In the genomic region with DNA sequence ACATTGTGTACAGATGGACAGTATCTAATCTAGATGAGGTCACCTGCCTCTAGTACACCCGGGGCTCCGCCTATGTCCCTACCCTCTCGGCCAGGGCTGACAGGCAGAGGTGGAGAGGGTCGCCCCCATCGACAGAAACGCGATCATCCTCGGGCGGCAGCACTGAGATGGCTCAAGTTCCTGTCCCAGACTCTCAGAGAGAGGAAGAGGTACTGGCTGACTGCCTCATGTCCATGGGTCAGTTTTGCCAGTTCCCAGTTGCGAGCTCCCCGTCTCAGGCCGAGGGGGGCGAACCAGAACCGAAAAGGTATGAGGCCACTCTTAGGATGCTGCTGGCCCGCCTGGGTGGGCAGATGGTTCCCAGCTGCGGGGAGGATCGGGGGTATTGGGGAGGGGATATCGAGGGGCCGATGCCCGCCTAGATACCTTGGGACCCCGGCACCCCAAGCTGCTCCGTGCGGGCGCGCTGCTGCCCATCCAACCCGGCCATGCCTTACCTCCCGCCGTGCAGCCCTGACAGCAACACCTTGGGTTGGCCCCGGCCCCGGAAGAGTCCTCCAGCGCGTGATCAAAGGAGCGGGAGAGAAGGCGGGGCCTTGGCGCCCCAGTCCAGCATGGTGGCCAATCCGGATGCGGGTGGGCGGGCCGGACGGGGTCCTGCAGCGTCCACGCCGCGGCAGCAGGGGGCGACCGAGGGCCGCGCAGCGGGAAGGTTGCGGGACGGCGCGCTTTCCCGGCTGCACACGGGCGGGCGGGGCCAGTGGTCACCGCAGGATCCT, we compare ENCODE assay signal across 8 mouse cellular contexts. TPM values are rescaled to one million over a fixed set of nuclear protein-coding genes. Genes with fewer than 3 reads are reported as not detected.
A peak's percentile ranks its signal among the peaks of the same experiment; 100 is the strongest.
DNase-seq lines count a peak whose midpoint lies in the region; ATAC-seq lines count a peak whose summit lies in the region.

Gene AI413582 (minus strand): TSS at position 594 of the 779 bp plus-strand sequence.

- under 1% methylated on average over 58 of the region's 58 CpGs for WGBS in hindbrain, embryonic 14.5 days

- peak within 1 kb of the TSS; percentile 70 for H3K27ac ChIP-seq in hindbrain, embryonic 14.5 days

- no peaks in the 10 kb centered on the region for H3K27me3 ChIP-seq in hindbrain, embryonic 14.5 days (ENCODE audit: control insufficient read depth, insufficient read depth, low read length)

- H3K36me3 ChIP-seq in hindbrain, embryonic 14.5 days (replicated peaks; ENCODE audit: control insufficient read depth, insufficient read depth) = peaks cover 15% of the 10 kb centered on the region

- H3K4me1 ChIP-seq in hindbrain, embryonic 14.5 days (replicated peaks; ENCODE audit: control insufficient read depth, insufficient read depth, low read length) = peaks cover 18% of the 10 kb centered on the region

- H3K4me3 ChIP-seq in hindbrain, embryonic 14.5 days (replicated peaks; ENCODE audit: low read length) = peak within 1 kb of the TSS; percentile 79

- H3K9ac ChIP-seq in hindbrain, embryonic 14.5 days = peak within 1 kb of the TSS; percentile 76

- no peaks in the 10 kb centered on the region for H3K9me3 ChIP-seq in hindbrain, embryonic 14.5 days (ENCODE audit: control insufficient read depth, low read length)

- peak; percentile 94 for ATAC-seq in hindbrain, embryonic 14.5 days (ENCODE audit: low FRiP score)

- peak; percentile 95 for DNase-seq in T-cell, adult 2 months (ENCODE audit: low spot score)
- DNase-seq in cerebellum, postnatal 25 days = peak; percentile 99 to 100
- DNase-seq in frontal cortex, postnatal 36 days (ENCODE audit: low spot score in 2 of 2) = peak; percentile 97
- peak; percentile 94 for DNase-seq in hindbrain, embryonic 14.5 days (ENCODE audit: low spot score)
- DNase-seq in layer of hippocampus, postnatal 36 days = peak; percentile 95 to 96
- DNase-seq in lung, postnatal 25 days (ENCODE audit: low spot score) = peak; percentile 95
- peak; percentile 82 for DNase-seq in retina, adult 2 months (ENCODE audit: low read depth, low spot score)
- peak; percentile 98 for DNase-seq in thymus, postnatal 25 days

- peak within 1 kb of the TSS; percentile 98 for H3K4me2 ChIP-seq in hindbrain, embryonic 14.5 days (replicated peaks)

RNA-seq across cellular contexts. Expression of gene AI413582, which starts in this region (rescaled TPM):
- 68.0 and 76.5 TPM in 2 replicates for polyA plus RNA-seq in hindbrain, embryonic 14.5 days (2014; fragmentation: Nextera tagmentation; extraction: Ambion mirVana)
- 10 to 100 TPM; 62.6 to 63.9 TPM for total RNA-seq in layer of hippocampus, postnatal 36 days (2021)

Comparison
In these comparisons a context has a peak if more than half of its experiments do, and no peak if none do; other contexts are left out.
1. Peak in every context shown above with its lines: DNase-seq, ATAC-seq, H3K4me3 ChIP-seq and H3K27ac ChIP-seq.